Mouse (Mus musculus): ENCODE results near the gene Gm4301. TPM values are rescaled to one million over a fixed set of nuclear protein-coding genes. Genes with fewer than 3 reads are reported as not detected.
"Not testable (repeated sequence)": the region's sequence is repeated elsewhere in the genome, so short reads cannot be mapped to it uniquely, and the experiment has no call there.

Gene Gm4301
- polyA plus RNA-seq (2012; ENCODE audit: insufficient read depth, insufficient read length, missing spikeins): not detected in 2 replicates

- not testable (repeated sequence) for H3K4me3 ChIP-seq (ENCODE audit: insufficient read depth, low read depth, low read length); H3K27ac ChIP-seq (replicated peaks; ENCODE audit: low read depth, low read length); H3K4me1 ChIP-seq (ENCODE audit: control insufficient read depth, insufficient read depth, insufficient read length, low read length)
Observed at GRCm38 (mm10) chr10:100335376-100335775, at the start of gene Gm4301. Gene Gm4301 (plus strand): TSS chr10:100335676.

GRCm38 (mm10) chr10:100296105-100296504 is 39.4 kb upstream of the Gm4301 start:
- H3K4me1 ChIP-seq (ENCODE audit: control insufficient read depth, insufficient read depth, insufficient read length, low read length): no peaks in the 10 kb centered on the region
- no peak overlapping the region for H3K27ac ChIP-seq (replicated peaks; ENCODE audit: low read depth, low read length)
- no peak overlapping the region for H3K4me3 ChIP-seq (ENCODE audit: insufficient read depth, low read depth, low read length)

GRCm38 (mm10) chr10:100300106-100300505 is 35.4 kb upstream of the Gm4301 start:
- H3K27ac ChIP-seq (replicated peaks; ENCODE audit: low read depth, low read length); H3K4me1 ChIP-seq (ENCODE audit: control insufficient read depth, insufficient read depth, insufficient read length, low read length); H3K4me3 ChIP-seq (ENCODE audit: insufficient read depth, low read depth, low read length): not testable (repeated sequence)

GRCm38 (mm10) chr10:100340536-100340935 is 5.1 kb downstream of the Gm4301 start, which contains the start of gene Gm4302:
Gene Gm4302 (plus strand): TSS chr10:100340836.
- H3K27ac ChIP-seq (replicated peaks; ENCODE audit: low read depth, low read length); H3K4me1 ChIP-seq (ENCODE audit: control insufficient read depth, insufficient read depth, insufficient read length, low read length); H3K4me3 ChIP-seq (ENCODE audit: insufficient read depth, low read depth, low read length): not testable (repeated sequence)

- H3K4me1 ChIP-seq (ENCODE audit: control insufficient read depth, insufficient read depth, insufficient read length, low read length); H3K4me3 ChIP-seq (ENCODE audit: insufficient read depth, low read depth, low read length); H3K27ac ChIP-seq (replicated peaks; ENCODE audit: low read depth, low read length): not testable (repeated sequence)
Observed at GRCm38 (mm10) chr10:100345672-100346071, 10.2 kb downstream of the Gm4301 start, which contains the start of gene Gm4303. Gene Gm4303 (plus strand): TSS chr10:100345972.

- not testable (repeated sequence) for H3K27ac ChIP-seq (replicated peaks; ENCODE audit: low read depth, low read length); H3K4me1 ChIP-seq (ENCODE audit: control insufficient read depth, insufficient read depth, insufficient read length, low read length); H3K4me3 ChIP-seq (ENCODE audit: insufficient read depth, low read depth, low read length)
Observed at GRCm38 (mm10) chr10:100350793-100351192, 15.3 kb downstream of the Gm4301 start, which contains the start of gene Gm4305. Gene Gm4305 (plus strand): TSS chr10:100351093.

GRCm38 (mm10) chr10:100356841-100357240 is 21.4 kb downstream of the Gm4301 start:
- H3K27ac ChIP-seq (replicated peaks; ENCODE audit: low read depth, low read length); H3K4me1 ChIP-seq (ENCODE audit: control insufficient read depth, insufficient read depth, insufficient read length, low read length); H3K4me3 ChIP-seq (ENCODE audit: insufficient read depth, low read depth, low read length): not testable (repeated sequence)

GRCm38 (mm10) chr10:100361038-100361437 is 25.6 kb downstream of the Gm4301 start, which contains the start of gene Gm4307:
Gene Gm4307 (plus strand): TSS chr10:100361338.
- H3K27ac ChIP-seq (replicated peaks; ENCODE audit: low read depth, low read length); H3K4me1 ChIP-seq (ENCODE audit: control insufficient read depth, insufficient read depth, insufficient read length, low read length): not testable (repeated sequence)

GRCm38 (mm10) chr10:100382460-100382859 is 47.0 kb downstream of the Gm4301 start, which contains the start of gene Gm4312:
Gene Gm4312 (minus strand): TSS chr10:100382560.
- H3K27ac ChIP-seq (replicated peaks; ENCODE audit: low read depth, low read length); H3K4me3 ChIP-seq (ENCODE audit: insufficient read depth, low read depth, low read length): not testable (repeated sequence)

More at GRCm38 (mm10) chr10:100361038-100361437, 25.6 kb downstream of the Gm4301 start, which contains the start of gene Gm4307:
- not testable (repeated sequence) for H3K4me3 ChIP-seq (ENCODE audit: insufficient read depth, low read depth, low read length)

More at GRCm38 (mm10) chr10:100382460-100382859, 47.0 kb downstream of the Gm4301 start, which contains the start of gene Gm4312:
- not testable (repeated sequence) for H3K4me1 ChIP-seq (ENCODE audit: control insufficient read depth, insufficient read depth, insufficient read length, low read length)

Other genes with a start within 250 kb of the Gm4301 start
- gene Gm4302, start 5.2 kb downstream of the Gm4301 start, polyA plus RNA-seq (2012; ENCODE audit: insufficient read depth, insufficient read length, missing spikeins): not detected in 2 replicates
- gene Gm4303, start 10.3 kb downstream of the Gm4301 start, polyA plus RNA-seq (2012; ENCODE audit: insufficient read depth, insufficient read length, missing spikeins): not detected in 2 replicates
- not detected in 2 replicates for gene Gm4305, start 15.4 kb downstream of the Gm4301 start, polyA plus RNA-seq (2012; ENCODE audit: insufficient read depth, insufficient read length, missing spikeins)
- not detected in 2 replicates for gene Gm4307, start 25.7 kb downstream of the Gm4301 start, polyA plus RNA-seq (2012; ENCODE audit: insufficient read depth, insufficient read length, missing spikeins)
- gene Gm4312, start 46.9 kb downstream of the Gm4301 start, polyA plus RNA-seq (2012; ENCODE audit: insufficient read depth, insufficient read length, missing spikeins): not detected in 2 replicates
- gene Tmtc3, start 151.7 kb downstream of the Gm4301 start, polyA plus RNA-seq (2012; ENCODE audit: insufficient read depth, insufficient read length, missing spikeins): 7.9 and 8.3 TPM in 2 replicates
- 2.0 and 3.8 TPM in 2 replicates for gene Cep290, start 151.9 kb downstream of the Gm4301 start, polyA plus RNA-seq (2012; ENCODE audit: insufficient read depth, insufficient read length, missing spikeins)

All from brown adipose tissue, adult 24 weeks (tissue).